Mouse (Mus musculus): ENCODE measurements around the gene Rhbdl2. TPM values are rescaled to one million over a fixed set of nuclear protein-coding genes. Genes with fewer than 3 reads are reported as not detected.
A peak's percentile ranks its signal among the peaks of the same experiment; 100 is the strongest.

The Rhbdl2 gene
- polyA plus RNA-seq (2015; fragmentation: Nextera tagmentation; extraction: Ambion mirVana) = 0.25 and 0.35 TPM in 2 replicates

DNA sequence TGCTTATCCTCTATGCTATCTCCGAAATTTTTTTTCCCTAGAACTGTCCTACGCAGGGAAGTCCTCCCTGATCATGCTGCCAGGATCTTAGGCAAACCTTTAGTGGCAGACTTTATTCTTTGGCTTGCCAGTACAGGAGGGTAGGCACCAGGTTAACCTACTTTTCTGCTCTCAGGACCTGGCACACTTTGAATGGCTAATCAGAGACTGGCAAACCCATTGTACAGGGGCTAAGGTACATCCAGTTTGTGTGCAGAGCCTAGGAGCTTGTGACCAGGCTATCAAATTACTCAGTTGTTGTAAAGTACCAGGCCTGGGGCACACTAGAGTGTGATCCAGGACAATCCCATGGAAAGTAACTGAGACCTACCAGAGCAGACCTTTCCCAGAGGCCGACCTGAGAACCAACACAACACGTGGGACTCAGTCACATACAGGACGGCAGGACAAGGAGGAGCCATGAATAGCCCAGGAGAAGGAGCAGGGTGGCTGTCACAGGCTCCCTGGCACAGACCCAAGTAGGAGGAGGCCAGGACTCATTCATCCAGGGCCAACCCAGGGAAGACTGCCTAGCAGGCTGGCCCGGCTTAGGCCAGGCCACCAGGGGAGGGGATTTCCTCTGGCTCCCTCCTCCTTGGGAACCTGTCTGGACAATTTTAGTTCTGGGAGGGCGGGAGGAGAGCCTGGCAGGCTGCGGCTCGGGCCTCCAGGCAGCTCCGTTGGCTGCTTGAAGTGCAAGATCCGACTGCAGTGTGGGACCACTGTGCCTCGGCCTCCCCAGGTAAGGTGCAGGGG is at the start of gene Rhbdl2:
TSS of gene Rhbdl2 (plus strand) at position 684 of the 795 bp plus-strand sequence.
- no peaks in the 10 kb centered on the region for H3K4me1 ChIP-seq (ENCODE audit: insufficient read depth, low read depth, low read length)
- no peak within 1 kb of the TSS for H3K4me3 ChIP-seq (ENCODE audit: low read depth, low read length)

DNA sequence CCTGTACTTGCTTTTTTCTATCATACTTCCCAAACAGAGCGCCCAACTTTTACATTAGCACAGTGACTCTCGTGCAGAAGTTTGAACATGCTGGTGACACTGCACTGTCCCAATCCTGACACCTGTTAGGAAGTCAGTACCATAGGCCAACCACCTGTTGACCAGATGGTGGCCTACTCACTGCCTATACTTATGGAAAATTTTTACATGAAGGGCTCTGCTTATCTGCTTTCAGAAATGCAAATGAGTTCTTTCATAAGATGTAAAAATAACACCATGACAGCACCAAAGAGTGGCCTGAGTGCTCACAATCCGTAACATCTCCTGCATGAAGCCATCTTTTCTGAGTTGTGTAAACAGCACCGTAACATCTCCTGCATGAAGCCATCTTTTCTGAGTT is 49.0 kb upstream of the Rhbdl2 start:
- 96% methylated on average over 4 of the region's 4 CpGs for WGBS
- Histone ChIP-seq H3K9ac (replicated peaks; ENCODE audit: low read depth) (no peak overlapping the region), H3K27me3 (replicated peaks; ENCODE audit: insufficient read depth, low read length) (no peaks in the 10 kb centered on the region), H3K27ac (ENCODE audit: low read length) (no peak overlapping the region), H3K4me1 (ENCODE audit: insufficient read depth, low read depth, low read length) (no peaks in the 10 kb centered on the region), H3K36me3 (ENCODE audit: insufficient read depth, low read length) (peaks cover 38% of the 10 kb centered on the region), H3K4me3 (ENCODE audit: low read depth, low read length) (no peak overlapping the region), H3K9me3 (ENCODE audit: low read length) (no peaks in the 10 kb centered on the region), H3K4me2 (replicated peaks; ENCODE audit: low read depth, low read length) (no peak overlapping the region)
- ATAC-seq = no peak
- TF ChIP-seq EP300 (IDR thresholded peaks at IDR 0.05) (no peak), CTCF (IDR thresholded peaks at IDR 0.05) (no peak)
- DNase-seq (ENCODE audit: low spot score) = no peak

More for the DNA sequence above, at the start of gene Rhbdl2:
- WGBS = 22% methylated on average over 11 of the region's 12 CpGs
- Histone ChIP-seq H3K36me3 (ENCODE audit: insufficient read depth, low read length) (no peaks in the 10 kb centered on the region), H3K4me2 (replicated peaks; ENCODE audit: low read depth, low read length) (peak within 1 kb of the TSS; percentile 34), H3K9me3 (ENCODE audit: low read length) (no peaks in the 10 kb centered on the region), H3K9ac (replicated peaks; ENCODE audit: low read depth) (no peak within 1 kb of the TSS), H3K27me3 (replicated peaks; ENCODE audit: insufficient read depth, low read length) (no peaks in the 10 kb centered on the region), H3K27ac (ENCODE audit: low read length) (no peak within 1 kb of the TSS)
- ATAC-seq = peak; percentile 94
- DNase-seq (ENCODE audit: low spot score) = peak; percentile 84
- TF ChIP-seq CTCF (IDR thresholded peaks at IDR 0.05) (no peak), EP300 (IDR thresholded peaks at IDR 0.05) (no peak)

DNA sequence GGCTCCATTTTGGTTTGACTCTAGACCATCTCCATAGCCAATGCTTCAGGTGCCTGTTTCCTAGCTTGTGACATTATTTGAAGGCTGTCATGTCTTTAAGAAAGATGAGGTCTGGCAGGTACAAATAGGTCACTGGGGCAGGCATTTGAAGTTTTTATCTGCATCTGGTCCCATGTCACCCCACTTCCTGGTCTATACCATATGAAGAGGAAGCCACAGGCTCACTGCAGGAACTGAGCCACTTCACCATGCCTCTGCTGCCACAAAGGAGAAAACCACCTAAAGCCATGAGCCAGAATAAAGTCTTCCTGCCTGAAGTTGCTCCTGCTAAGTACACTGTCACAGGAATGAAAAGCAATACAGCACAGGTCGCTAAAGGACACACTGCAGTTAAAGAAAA is 44.8 kb upstream of the Rhbdl2 start:
- Histone ChIP-seq H3K36me3 (ENCODE audit: insufficient read depth, low read length) (peaks cover 29% of the 10 kb centered on the region; the same call in 1 of the 2 replicates), H3K4me2 (replicated peaks; ENCODE audit: low read depth, low read length) (no peak overlapping the region), H3K9me3 (ENCODE audit: low read length) (no peaks in the 10 kb centered on the region), H3K27ac (ENCODE audit: low read length) (no peak overlapping the region), H3K9ac (replicated peaks; ENCODE audit: low read depth) (no peak overlapping the region), H3K4me1 (ENCODE audit: insufficient read depth, low read depth, low read length) (no peaks in the 10 kb centered on the region; the same call in 1 of the 2 replicates), H3K4me3 (ENCODE audit: low read depth, low read length) (no peak overlapping the region), H3K27me3 (replicated peaks; ENCODE audit: insufficient read depth, low read length) (no peaks in the 10 kb centered on the region)
- WGBS = 80% methylated on average over 1 of the region's 1 CpGs
- DNase-seq (ENCODE audit: low spot score) (no peak), ATAC-seq (no peak)
- TF ChIP-seq CTCF (IDR thresholded peaks at IDR 0.05) = no peak
- TF ChIP-seq EP300 (IDR thresholded peaks at IDR 0.05) = no peak

- TF ChIP-seq CTCF (IDR thresholded peaks at IDR 0.05) (peak; percentile 5; the same call in 1 of the 2 replicates), EP300 (IDR thresholded peaks at IDR 0.05) (no peak)
- Histone ChIP-seq H3K9me3 (ENCODE audit: low read length) (no peaks in the 10 kb centered on the region), H3K36me3 (ENCODE audit: insufficient read depth, low read length) (peaks cover 18% of the 10 kb centered on the region; the same call in 1 of the 2 replicates), H3K27ac (ENCODE audit: low read length) (no peak overlapping the region), H3K4me2 (replicated peaks; ENCODE audit: low read depth, low read length) (no peak overlapping the region), H3K9ac (replicated peaks; ENCODE audit: low read depth) (no peak overlapping the region), H3K4me1 (ENCODE audit: insufficient read depth, low read depth, low read length) (no peaks in the 10 kb centered on the region; the same call in 1 of the 2 replicates), H3K27me3 (replicated peaks; ENCODE audit: insufficient read depth, low read length) (no peaks in the 10 kb centered on the region), H3K4me3 (ENCODE audit: low read depth, low read length) (no peak overlapping the region)
- DNase-seq (ENCODE audit: low spot score) (no peak), ATAC-seq (no peak)
- WGBS = 86% methylated on average over 4 of the region's 4 CpGs
Observed at GRCm38 (mm10) chr4:123745221-123745775, 42.4 kb upstream of the Rhbdl2 start.

GRCm38 (mm10) chr4:123748726-123749415 is 38.8 kb upstream of the Rhbdl2 start:
- DNase-seq (ENCODE audit: low spot score) (peak; percentile 22), ATAC-seq (no peak)
- H3K4me2 ChIP-seq (replicated peaks; ENCODE audit: low read depth, low read length) = peak overlapping the region; percentile 84
- no peaks in the 10 kb centered on the region for H3K9me3 ChIP-seq (ENCODE audit: low read length)
- WGBS = 9% methylated on average over 10 of the region's 10 CpGs
- H3K27ac ChIP-seq (ENCODE audit: low read length) = no peak overlapping the region
- H3K9ac ChIP-seq (replicated peaks; ENCODE audit: low read depth) = peak overlapping the region; percentile 97
- H3K4me3 ChIP-seq (ENCODE audit: low read depth, low read length) = peak overlapping the region; percentile 94
- H3K36me3 ChIP-seq (ENCODE audit: insufficient read depth, low read length) = no peaks in the 10 kb centered on the region
- peaks cover 3% of the 10 kb centered on the region; the same call in 1 of the 2 replicates for H3K4me1 ChIP-seq (ENCODE audit: insufficient read depth, low read depth, low read length)
- TF ChIP-seq CTCF (IDR thresholded peaks at IDR 0.05) (no peak), EP300 (IDR thresholded peaks at IDR 0.05) (no peak)
- no peaks in the 10 kb centered on the region for H3K27me3 ChIP-seq (replicated peaks; ENCODE audit: insufficient read depth, low read length)
